Mouse (Mus musculus) ES-E14 (cell line): ENCODE results near the gene Ephx1.

Source experiments
- CHD2 ChIP-seq: IDR thresholded peaks from 2 replicates; pipeline ENCODE4 v1.6.1; 2014; ENCODE audit warnings: mild to moderate bottlenecking, low read depth, low read length, inconsistent platforms
- MAFK ChIP-seq: IDR thresholded peaks from 2 replicates; pipeline ENCODE4 v1.6.1; 2014; ENCODE audit warnings: mild to moderate bottlenecking, low read depth, low read length, inconsistent platforms; ENCODE audit not compliant: insufficient read depth
- ZC3H11A ChIP-seq: IDR thresholded peaks from 2 replicates; pipeline ENCODE4 v1.6.1; 2012; ENCODE audit warnings: low read depth, mild to moderate bottlenecking, inconsistent platforms, low read length, borderline replicate concordance
- ZNF384 ChIP-seq: IDR thresholded peaks from 2 replicates; pipeline ENCODE4 v1.6.1; 2012; ENCODE audit warnings: low read depth, low read length, inconsistent platforms

DNA sequence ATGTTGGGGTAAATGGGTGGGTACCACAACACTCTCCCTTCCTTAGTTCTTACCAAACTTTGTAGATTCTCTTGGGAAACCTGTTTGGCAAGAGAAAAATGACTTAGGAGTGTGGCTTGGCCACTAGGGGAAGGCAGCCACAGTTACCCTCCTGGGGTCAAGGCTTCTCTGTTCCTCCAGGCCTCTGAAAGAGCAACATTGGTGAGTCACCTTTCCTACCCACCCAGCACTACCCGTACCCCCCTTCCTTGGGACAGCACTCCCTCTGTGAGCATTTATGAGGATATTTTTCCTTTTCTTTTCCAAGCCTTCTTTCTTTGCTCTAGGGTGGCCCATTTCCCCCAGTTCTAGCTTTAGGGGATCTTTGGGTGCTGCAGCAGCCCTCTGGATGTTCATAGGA is 76.8 kb downstream of the Ephx1 start:
- TF ChIP-seq CHD2 (no peak), ZC3H11A (no peak), ZNF384 (no peak), MAFK (no peak)
